26 mouse cellular contexts compared by ENCODE assay signal in genomic region chr11:76150980-76151379, GRCm38 (mm10). TPM values are rescaled to one million over a fixed set of nuclear protein-coding genes. Genes with fewer than 3 reads are reported as not detected.
DNase-seq lines count a peak whose midpoint lies in the region; ATAC-seq and TF ChIP-seq lines count a peak whose summit lies in the region.
"Had no signal": no experiment of that assay in that cellular context is flagged by ENCODE, and none has a peak within 500 bp of the region (broad histone marks: within the 10 kb centered on the region; RNA-seq: fewer than 3 reads in every experiment).

No protein-coding gene starts in this region.

- peaks cover 20% of the 10 kb centered on the region for H3K4me1 ChIP-seq in heart, embryonic 16.5 days (ENCODE audit: control insufficient read depth, insufficient read depth, low read length)
- H3K4me1 ChIP-seq in lung, embryonic 14.5 days (ENCODE audit: insufficient read depth) = peaks cover 8% of the 10 kb centered on the region; the same call in 1 of the 2 replicates
- peaks cover 11% of the 10 kb centered on the region for H3K4me1 ChIP-seq in hindbrain, embryonic 12.5 days

- H3K27ac ChIP-seq in heart, embryonic 16.5 days (ENCODE audit: low read length) = peak overlapping the region; percentile 25; the same call in 1 of the 2 replicates
- no peak overlapping the region for H3K27ac ChIP-seq in lung, embryonic 14.5 days (ENCODE audit: low read depth)
- H3K27ac ChIP-seq in hindbrain, embryonic 12.5 days = no peak overlapping the region; the same call in 1 of the 2 replicates
- H3K27ac ChIP-seq: embryonic facial prominence, embryonic 12.5 days; forebrain, embryonic 12.5 days; heart, embryonic 10.5 days; hindbrain, postnatal 0 days; limb, embryonic 13.5 days; liver, embryonic 14.5 days; midbrain, embryonic 13.5 days; neural tube, embryonic 12.5 days had no signal

- ATAC-seq in heart, embryonic 16.5 days (replicated peaks; ENCODE audit: extremely low read depth, insufficient read depth, low FRiP score) = no peak
- ATAC-seq in lung, embryonic 14.5 days (ENCODE audit: insufficient read depth) = no peak
- no peak for ATAC-seq in hindbrain, embryonic 12.5 days (ENCODE audit: low FRiP score)
- ATAC-seq: hindbrain, postnatal 0 days; midbrain, embryonic 13.5 days; Patski had no signal

- DNase-seq in heart, postnatal 14 days = no peak
- peak; percentile 20 for DNase-seq in lung, embryonic 14.5 days
- no peak for DNase-seq in lung, postnatal 25 days (ENCODE audit: low spot score)
- peak; percentile 33 for DNase-seq in R1 (ENCODE audit: low read depth, low spot score)
- peak; percentile 18 for DNase-seq in induced T-regulatory cell, adult 2 months (ENCODE audit: low read depth)
- DNase-seq in adipocyte (ENCODE audit: low spot score) = no peak
- DNase-seq: adrenal gland, postnatal 36 days; B cell, adult 2 months; cerebellum, adult 8-10 months; gastrocnemius, postnatal 14 days; heart, postnatal 36 days; kidney, adult 18-20 months; kidney, postnatal 4 days; right cerebral cortex, adult 18-20 months; thymus, postnatal 25 days had no signal

- WGBS in heart, embryonic 16.5 days = 52% methylated on average over 4 of the region's 4 CpGs
- WGBS in lung, embryonic 14.5 days = 51% methylated on average over 4 of the region's 4 CpGs
- 66% methylated on average over 4 of the region's 4 CpGs for WGBS in hindbrain, embryonic 12.5 days

- no peak overlapping the region for H3K4me3 ChIP-seq in heart, embryonic 16.5 days (ENCODE audit: low read length)
- no peak overlapping the region for H3K4me3 ChIP-seq in lung, embryonic 14.5 days (ENCODE audit: low read depth, low read length)
- no peak overlapping the region for H3K4me3 ChIP-seq in hindbrain, embryonic 12.5 days
- H3K4me3 ChIP-seq: embryonic facial prominence, embryonic 12.5 days; forebrain, embryonic 12.5 days; heart, embryonic 10.5 days; limb, embryonic 13.5 days; midbrain, embryonic 13.5 days; neural tube, embryonic 12.5 days had no signal

- H3K9me3 ChIP-seq in heart, embryonic 16.5 days (replicated peaks; ENCODE audit: control insufficient read depth, low read length) = no peaks in the 10 kb centered on the region
- H3K9me3 ChIP-seq in lung, embryonic 14.5 days (ENCODE audit: low read depth, low read length) = no peaks in the 10 kb centered on the region
- H3K9me3 ChIP-seq in hindbrain, embryonic 12.5 days (replicated peaks) = no peaks in the 10 kb centered on the region
- H3K9me3 ChIP-seq: embryonic facial prominence, embryonic 12.5 days; forebrain, embryonic 12.5 days; heart, embryonic 10.5 days; limb, embryonic 13.5 days; midbrain, embryonic 13.5 days; neural tube, embryonic 12.5 days had no signal

- H3K36me3 ChIP-seq in heart, embryonic 16.5 days (ENCODE audit: control insufficient read depth, insufficient read depth) = peaks cover 6% of the 10 kb centered on the region
- 0 out of 2 replicates have a peak, but pooled peaks cover 4% of the 10 kb centered on the region for H3K36me3 ChIP-seq in lung, embryonic 14.5 days (ENCODE audit: insufficient read depth)
- H3K36me3 ChIP-seq in hindbrain, embryonic 12.5 days = peaks cover 24% of the 10 kb centered on the region

- H3K9ac ChIP-seq in heart, embryonic 16.5 days (ENCODE audit: low read length) = no peak overlapping the region
- no peak overlapping the region for H3K9ac ChIP-seq in lung, embryonic 14.5 days
- no peak overlapping the region for H3K9ac ChIP-seq in hindbrain, embryonic 12.5 days
- H3K9ac ChIP-seq: embryonic facial prominence, embryonic 12.5 days; forebrain, embryonic 12.5 days; limb, embryonic 13.5 days; liver, embryonic 14.5 days; midbrain, embryonic 13.5 days; neural tube, embryonic 12.5 days had no signal

- no peak overlapping the region for H3K4me2 ChIP-seq in heart, embryonic 16.5 days (ENCODE audit: low read depth, low read length)
- H3K4me2 ChIP-seq in lung, embryonic 14.5 days = no peak overlapping the region
- no peak overlapping the region for H3K4me2 ChIP-seq in hindbrain, embryonic 12.5 days (replicated peaks)
- H3K4me2 ChIP-seq: embryonic facial prominence, embryonic 12.5 days; forebrain, embryonic 12.5 days; limb, embryonic 13.5 days; midbrain, embryonic 13.5 days; neural tube, embryonic 12.5 days had no signal

- intact Hi-C loops in heart, postnatal 14 days (cut with DNase I) = no loop called here

- TF ChIP-seq CTCF in lung, embryonic 14.5 days (IDR thresholded peaks at IDR 0.05; ENCODE audit: low read depth) = no peak

- no peaks in the 10 kb centered on the region for H3K27me3 ChIP-seq in heart, embryonic 16.5 days (ENCODE audit: control insufficient read depth, insufficient read depth, low read length)
- H3K27me3 ChIP-seq in lung, embryonic 14.5 days (ENCODE audit: insufficient read depth, low read length) = no peaks in the 10 kb centered on the region
- H3K27me3 ChIP-seq in hindbrain, embryonic 12.5 days = no peaks in the 10 kb centered on the region
- H3K27me3 ChIP-seq: embryonic facial prominence, embryonic 12.5 days; forebrain, embryonic 12.5 days; limb, embryonic 13.5 days; midbrain, embryonic 13.5 days; neural tube, embryonic 12.5 days; Patski had no signal

RNA-seq across cellular contexts. Expression of gene Vps53, which starts 28.5 kb away (rescaled TPM):
- polyA plus RNA-seq in heart, embryonic 16.5 days (2015; fragmentation: Nextera tagmentation; extraction: Ambion mirVana) = 30.5 and 35.1 TPM in 2 replicates
- 10 to 100 TPM; 29.1 to 30.9 TPM for total RNA-seq in heart, postnatal 14 days (2021)
- 34.5 and 35.6 TPM in 2 replicates for polyA plus RNA-seq in lung, embryonic 14.5 days (2014; fragmentation: Nextera tagmentation; extraction: Ambion mirVana)
- 56.3 and 60.6 TPM in 2 replicates for polyA plus RNA-seq in hindbrain, embryonic 12.5 days (2016; fragmentation: Nextera tagmentation; extraction: Ambion mirVana)

RNA-seq across cellular contexts. Expression of gene Fam57a, which starts 28.5 kb away (rescaled TPM):
- 22.3 and 24.0 TPM in 2 replicates for polyA plus RNA-seq in heart, embryonic 16.5 days (2015; fragmentation: Nextera tagmentation; extraction: Ambion mirVana)
- total RNA-seq in heart, postnatal 14 days (2021) = 1 to 10 TPM; 6.3 to 6.6 TPM
- polyA plus RNA-seq in lung, embryonic 14.5 days (2014; fragmentation: Nextera tagmentation; extraction: Ambion mirVana) = 38.3 and 39.8 TPM in 2 replicates
- 27.6 and 31.2 TPM in 2 replicates for polyA plus RNA-seq in hindbrain, embryonic 12.5 days (2016; fragmentation: Nextera tagmentation; extraction: Ambion mirVana)

Comparison
In these comparisons a context has a peak if more than half of its experiments do, and no peak if none do; other contexts are left out.
1. DNase-seq: peak in lung, embryonic 14.5 days (single experiment), R1 (single experiment) and induced T-regulatory cell, adult 2 months (single experiment); none in heart, postnatal 14 days (0 of 2), lung, postnatal 25 days (single experiment) and adipocyte (single experiment).